ENCODE assay signal across 30 mouse cellular contexts in genomic region chr2:53574007-53574406, GRCm38 (mm10).
A peak's percentile ranks its signal among the peaks of the same experiment; 100 is the strongest.
DNase-seq lines count a peak whose midpoint lies in the region; ATAC-seq and TF ChIP-seq lines count a peak whose summit lies in the region.
"Had no signal": no experiment of that assay in that cellular context is flagged by ENCODE, and none has a peak within 500 bp of the region (broad histone marks: within the 10 kb centered on the region; RNA-seq: fewer than 3 reads in every experiment).

No protein-coding gene starts in this region.

- no peak for TF ChIP-seq CTCF in intestine, postnatal 0 days (IDR thresholded peaks at IDR 0.05; ENCODE audit: low read depth)

- no peak for ATAC-seq in hindbrain, embryonic 14.5 days (ENCODE audit: low FRiP score)
- no peak for ATAC-seq in intestine, postnatal 0 days
- ATAC-seq: activated CD4-positive, CD25-positive, alpha-beta regulatory T cell, adult 4 months; CD4-positive, CD25-positive, alpha-beta regulatory T cell, adult 4 months; forebrain, embryonic 15.5 days; hindbrain, embryonic 16.5 days; intestine, embryonic 15.5 days had no signal

- 30% methylated on average over 1 of the region's 1 CpGs for WGBS in hindbrain, embryonic 10.5 days
- WGBS in hindbrain, embryonic 14.5 days: 26% methylated on average over 1 of the region's 1 CpGs
- 78% methylated on average over 1 of the region's 1 CpGs for WGBS in intestine, postnatal 0 days

- no peaks in the 10 kb centered on the region for H3K36me3 ChIP-seq in hindbrain, embryonic 10.5 days
- H3K36me3 ChIP-seq in hindbrain, embryonic 14.5 days (replicated peaks; ENCODE audit: control insufficient read depth, insufficient read depth): no peaks in the 10 kb centered on the region
- H3K36me3 ChIP-seq in intestine, postnatal 0 days (ENCODE audit: control insufficient read depth, insufficient read depth): no peaks in the 10 kb centered on the region
- H3K36me3 ChIP-seq: embryonic facial prominence, embryonic 12.5 days; embryonic facial prominence, embryonic 15.5 days; forebrain, embryonic 12.5 days; forebrain, embryonic 15.5 days; heart, embryonic 10.5 days; heart, embryonic 13.5 days; hindbrain, embryonic 12.5 days; intestine, embryonic 15.5 days had no signal

- no peaks in the 10 kb centered on the region for H3K9me3 ChIP-seq in hindbrain, embryonic 10.5 days
- no peaks in the 10 kb centered on the region for H3K9me3 ChIP-seq in hindbrain, embryonic 14.5 days (ENCODE audit: control insufficient read depth, low read length)
- H3K9me3 ChIP-seq in intestine, postnatal 0 days (ENCODE audit: control insufficient read depth): no peaks in the 10 kb centered on the region
- H3K9me3 ChIP-seq: embryonic facial prominence, embryonic 12.5 days; embryonic facial prominence, embryonic 15.5 days; forebrain, embryonic 12.5 days; forebrain, embryonic 15.5 days; heart, embryonic 10.5 days; heart, embryonic 13.5 days; hindbrain, embryonic 12.5 days; intestine, embryonic 15.5 days had no signal

- H3K9ac ChIP-seq in hindbrain, embryonic 14.5 days: no peak overlapping the region
- H3K9ac ChIP-seq in intestine, postnatal 0 days (ENCODE audit: low read depth, low read length): no peak overlapping the region
- H3K9ac ChIP-seq: embryonic facial prominence, embryonic 12.5 days; embryonic facial prominence, embryonic 15.5 days; forebrain, embryonic 12.5 days; forebrain, embryonic 15.5 days; heart, embryonic 13.5 days; hindbrain, embryonic 12.5 days; intestine, embryonic 15.5 days had no signal

- peaks cover 7% of the 10 kb centered on the region; the same call in 1 of the 2 replicates for H3K4me1 ChIP-seq in hindbrain, embryonic 10.5 days (replicated peaks)
- no peaks in the 10 kb centered on the region for H3K4me1 ChIP-seq in hindbrain, embryonic 14.5 days (replicated peaks; ENCODE audit: control insufficient read depth, insufficient read depth, low read length)
- no peaks in the 10 kb centered on the region for H3K4me1 ChIP-seq in intestine, postnatal 0 days (replicated peaks; ENCODE audit: control insufficient read depth, insufficient read depth, low read length)
- H3K4me1 ChIP-seq: embryonic facial prominence, embryonic 12.5 days; embryonic facial prominence, embryonic 15.5 days; forebrain, embryonic 12.5 days; forebrain, embryonic 15.5 days; heart, embryonic 10.5 days; heart, embryonic 13.5 days; hindbrain, embryonic 12.5 days; intestine, embryonic 15.5 days had no signal

- no peaks in the 10 kb centered on the region for H3K27me3 ChIP-seq in hindbrain, embryonic 10.5 days (ENCODE audit: insufficient read depth, poor library complexity, severe bottlenecking)
- H3K27me3 ChIP-seq in hindbrain, embryonic 14.5 days (ENCODE audit: control insufficient read depth, insufficient read depth, low read length): no peaks in the 10 kb centered on the region
- no peaks in the 10 kb centered on the region for H3K27me3 ChIP-seq in intestine, postnatal 0 days (replicated peaks; ENCODE audit: control insufficient read depth, insufficient read depth, low read length)
- H3K27me3 ChIP-seq: embryonic facial prominence, embryonic 12.5 days; embryonic facial prominence, embryonic 15.5 days; forebrain, embryonic 12.5 days; forebrain, embryonic 15.5 days; heart, embryonic 13.5 days; hindbrain, embryonic 12.5 days; intestine, embryonic 15.5 days had no signal

- H3K4me3 ChIP-seq in hindbrain, embryonic 10.5 days: no peak overlapping the region
- H3K4me3 ChIP-seq in hindbrain, embryonic 14.5 days (replicated peaks; ENCODE audit: low read length): no peak overlapping the region
- H3K4me3 ChIP-seq in intestine, postnatal 0 days (ENCODE audit: low read depth, low read length): no peak overlapping the region
- H3K4me3 ChIP-seq: embryonic facial prominence, embryonic 12.5 days; embryonic facial prominence, embryonic 15.5 days; erythroblast, embryonic 14.5 days; forebrain, embryonic 12.5 days; forebrain, embryonic 15.5 days; heart, adult 2 months; heart, embryonic 10.5 days; heart, embryonic 13.5 days; hindbrain, embryonic 12.5 days; intestine, embryonic 15.5 days had no signal

- DNase-seq in hindbrain, embryonic 10.5 days (ENCODE audit: low spot score): peak; percentile 2
- DNase-seq in hindbrain, embryonic 14.5 days (ENCODE audit: low spot score): no peak
- peak; percentile 55 for DNase-seq in brain, adult 2 months (ENCODE audit: low read depth, low spot score)
- DNase-seq in embryo, embryonic 10.5 days (ENCODE audit: low spot score): peak; percentile 39
- DNase-seq in mesoderm, embryonic 11.5 days (ENCODE audit: low read depth, low spot score): peak; percentile 3
- no peak for DNase-seq in gastrocnemius, adult 8-10 months (ENCODE audit: low spot score in 2 of 2)
- DNase-seq in urinary bladder, postnatal 14 days (ENCODE audit: low spot score): no peak
- DNase-seq: adrenal gland, adult 8-10 months; adrenal gland, postnatal 25 days; cerebellum, adult 18-20 months; cerebellum, adult 9-10 months; cerebellum, postnatal 14 days; gastrocnemius, postnatal 25 days; heart, adult 2 months; heart, postnatal 14 days; heart, postnatal 4 days; kidney, adult 18-20 months had no signal

- no peak overlapping the region; the same call in 1 of the 2 replicates for H3K27ac ChIP-seq in hindbrain, embryonic 10.5 days
- H3K27ac ChIP-seq in hindbrain, embryonic 14.5 days: no peak overlapping the region
- no peak overlapping the region for H3K27ac ChIP-seq in intestine, postnatal 0 days (ENCODE audit: low read depth, low read length)
- H3K27ac ChIP-seq: embryonic facial prominence, embryonic 12.5 days; embryonic facial prominence, embryonic 15.5 days; forebrain, embryonic 12.5 days; forebrain, embryonic 15.5 days; heart, adult 2 months; heart, embryonic 10.5 days; heart, embryonic 13.5 days; hindbrain, embryonic 12.5 days; intestine, embryonic 15.5 days had no signal

- H3K4me2 ChIP-seq in hindbrain, embryonic 14.5 days (replicated peaks): no peak overlapping the region
- no peak overlapping the region for H3K4me2 ChIP-seq in intestine, postnatal 0 days (replicated peaks; ENCODE audit: low read depth)
- H3K4me2 ChIP-seq: embryonic facial prominence, embryonic 12.5 days; embryonic facial prominence, embryonic 15.5 days; forebrain, embryonic 12.5 days; forebrain, embryonic 15.5 days; heart, embryonic 13.5 days; hindbrain, embryonic 12.5 days; intestine, embryonic 15.5 days had no signal

Comparison
In these comparisons a context has a peak if more than half of its experiments do, and no peak if none do; other contexts are left out.
1. DNase-seq: peak in hindbrain, embryonic 10.5 days (single experiment), brain, adult 2 months (single experiment), embryo, embryonic 10.5 days (single experiment) and mesoderm, embryonic 11.5 days (single experiment); none in hindbrain, embryonic 14.5 days (single experiment), gastrocnemius, adult 8-10 months (0 of 2) and urinary bladder, postnatal 14 days (single experiment).